Mouse (Mus musculus): Measurements from ENCODE around the gene Kcnn1.
A peak's percentile ranks its signal among the peaks of the same experiment; 100 is the strongest.

The Kcnn1 gene

GRCm38 (mm10) chr8:70808239-70808638, 54.8 kb downstream of the Kcnn1 start, which contains the start of gene Il12rb1:
Gene Il12rb1, plus strand, starts transcription at chr8:70808449.
- DNase-seq = no peak

DNA sequence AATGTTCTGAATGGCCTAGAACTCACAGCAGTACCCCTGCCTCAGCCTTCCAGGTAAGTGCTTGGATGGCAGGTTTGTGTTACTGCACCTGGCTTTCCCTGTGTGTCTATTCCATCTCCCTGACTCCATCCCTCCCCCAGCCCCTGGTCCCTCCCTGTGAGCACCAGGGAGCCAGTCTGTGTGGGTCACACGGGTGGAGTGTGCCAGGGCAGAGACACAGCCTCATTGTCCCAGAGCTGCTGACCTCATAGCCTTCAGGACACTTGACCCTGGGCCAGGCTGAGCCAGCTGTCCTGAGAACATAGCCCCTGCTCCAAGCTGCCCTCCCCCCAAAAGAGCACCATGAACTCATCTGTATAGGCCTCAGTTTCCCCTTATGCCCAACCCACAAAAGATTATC, 55.8 kb downstream of the Kcnn1 start:
- DNase-seq = no peak

- peak; percentile 67 to 74 for DNase-seq
These were observed 56.5 kb downstream of the Kcnn1 start for GRCm38 (mm10) chr8:70806541-70806940.

GRCm38 (mm10) chr8:70804481-70805206, 58.4 kb downstream of the Kcnn1 start, which contains the start of gene Mast3:
Gene Mast3, minus strand, starts transcription at chr8:70805054.
- DNase-seq = peak; percentile 90 to 93

- DNase-seq = peak; percentile 60 to 69
These were observed 59.1 kb downstream of the Kcnn1 start for GRCm38 (mm10) chr8:70803761-70804480.

DNA sequence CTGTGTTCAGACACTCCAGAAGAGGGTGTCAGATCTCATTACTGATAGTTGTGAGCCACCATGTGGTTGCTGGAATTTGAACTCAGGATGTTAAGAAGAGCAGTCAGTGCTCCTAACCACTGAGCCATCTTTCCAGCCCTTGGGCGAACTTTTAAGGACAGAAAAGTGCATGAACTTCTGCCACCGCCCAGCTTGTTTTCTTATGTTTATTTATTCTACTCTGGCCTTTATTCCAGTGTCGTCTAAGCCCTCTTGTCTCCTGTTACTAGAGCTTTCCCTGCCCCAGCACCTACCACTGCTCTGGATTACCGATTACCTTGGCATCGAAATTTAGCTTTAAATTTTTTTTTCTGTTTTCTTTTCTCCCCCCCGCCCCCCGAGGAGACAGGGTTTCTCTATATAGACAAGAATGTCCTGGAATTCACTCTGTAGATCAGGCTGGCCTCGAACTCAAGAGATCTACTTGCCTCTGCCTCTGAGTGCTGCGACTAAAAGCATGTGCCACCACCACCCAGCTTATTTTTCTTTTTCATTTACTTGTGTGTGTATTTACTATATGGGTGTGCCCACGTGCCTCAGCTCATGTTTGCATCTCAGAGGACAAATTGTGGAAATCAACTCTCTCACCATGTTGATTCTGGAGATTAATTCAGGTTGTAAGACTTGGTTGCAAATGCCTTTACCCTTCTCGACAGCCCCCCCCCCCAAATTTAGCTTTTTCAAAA, 60.1 kb downstream of the Kcnn1 start:
- DNase-seq = no peak

DNA sequence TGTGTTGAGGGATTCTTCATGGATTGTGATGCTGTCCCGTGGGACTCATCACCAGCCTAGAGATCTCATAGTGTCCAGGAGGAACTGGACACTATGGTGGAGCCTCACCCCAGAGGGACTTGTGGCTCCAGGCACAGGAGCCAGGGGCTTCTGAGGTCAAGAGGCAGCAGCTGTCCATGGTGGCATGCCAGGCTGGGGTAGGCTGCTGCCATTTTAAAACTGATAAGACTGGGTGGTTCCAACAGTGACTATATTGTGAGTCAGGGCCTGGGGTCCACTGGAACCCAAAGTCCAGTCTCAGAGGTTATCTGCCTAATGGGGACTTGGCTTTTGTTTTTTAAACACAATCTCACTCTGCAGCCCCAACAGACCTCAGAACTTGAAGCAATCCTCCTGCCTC, 61.2 kb downstream of the Kcnn1 start:
- no peak for DNase-seq

DNA sequence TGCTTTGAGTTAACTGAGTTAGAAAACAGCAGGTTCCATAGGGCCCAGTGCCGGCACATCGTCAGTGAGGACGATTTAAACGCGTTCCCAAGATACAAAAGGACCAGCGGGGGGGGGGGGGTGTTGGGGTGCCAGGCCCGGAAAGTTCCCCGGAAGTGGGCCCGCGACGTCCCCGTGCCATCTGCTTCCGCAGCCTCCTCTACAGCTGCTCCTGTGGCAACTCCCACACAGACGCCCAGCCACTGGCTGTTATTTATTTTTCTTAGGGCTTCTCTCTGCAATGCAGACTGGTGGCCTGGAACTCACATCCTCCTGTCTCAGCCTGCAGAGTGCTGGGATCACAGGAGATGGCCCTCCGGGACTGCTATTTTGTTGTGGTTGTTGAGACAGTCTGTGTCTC, 61.9 kb downstream of the Kcnn1 start:
- DNase-seq = no peak

GRCm38 (mm10) chr8:70800648-70801047, 62.4 kb downstream of the Kcnn1 start:
- DNase-seq = no peak

DNA sequence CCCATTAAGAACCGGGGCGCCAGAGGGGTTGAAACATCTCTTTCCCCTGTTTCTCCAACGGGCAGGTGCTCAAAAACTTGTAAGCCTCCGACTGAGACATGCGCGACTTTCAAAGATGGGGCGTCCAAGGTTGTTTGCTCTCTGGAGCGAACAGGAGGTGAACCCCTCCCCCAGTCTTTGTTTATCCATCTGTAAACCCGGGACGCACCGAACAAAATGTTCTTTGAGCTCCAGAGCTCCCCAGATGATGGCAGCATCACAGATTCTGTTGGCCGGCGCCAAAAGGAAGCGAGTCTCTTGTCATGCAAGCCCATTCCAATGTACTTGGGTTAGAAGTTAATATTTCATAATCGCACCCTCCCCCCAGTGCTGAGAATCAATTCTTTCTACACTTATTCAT, 64.8 kb downstream of the Kcnn1 start:
- DNase-seq = peak; percentile 41 to 63

- DNase-seq = peak; percentile 94 to 96
These were observed 65.7 kb downstream of the Kcnn1 start for GRCm38 (mm10) chr8:70797081-70798070.

- no peak for DNase-seq
These were observed 66.5 kb downstream of the Kcnn1 start for GRCm38 (mm10) chr8:70796403-70797080.

DNA sequence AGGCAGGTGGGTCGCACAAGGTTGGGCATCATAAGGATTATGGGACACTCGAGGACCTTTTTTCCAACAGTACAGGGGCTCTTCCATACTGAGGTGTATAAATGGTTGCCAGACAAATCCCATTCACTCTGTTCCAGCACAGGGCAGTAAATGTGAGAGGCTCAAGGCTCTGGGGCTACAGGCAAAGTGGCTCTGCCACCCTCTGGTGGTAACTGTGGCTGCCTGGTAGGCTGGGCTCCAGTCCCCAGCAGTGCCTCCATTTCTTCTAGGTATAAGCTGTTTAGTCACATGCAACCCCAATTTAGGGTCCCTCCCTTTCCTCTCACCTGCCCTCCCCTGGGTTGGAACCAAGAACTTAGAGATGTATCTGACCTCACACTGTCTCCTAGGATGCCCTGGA, 67.7 kb downstream of the Kcnn1 start:
- DNase-seq = no peak

- DNase-seq = no peak
These were observed 68.8 kb downstream of the Kcnn1 start for GRCm38 (mm10) chr8:70794215-70794614.

GRCm38 (mm10) chr8:70792700-70793099, 70.4 kb downstream of the Kcnn1 start:
- peak; percentile 91 to 94 for DNase-seq

Measured in lung, adult 18-20 months (tissue).